Mouse (Mus musculus) ES-E14 (cell line): ENCODE results near the gene Mff. TPM values are rescaled to one million over a fixed set of nuclear protein-coding genes. Genes with fewer than 3 reads are reported as not detected.

Source experiments
- DNase-seq: peaks from one replicate; pipeline ENCODE4 v3.0.0-alpha.2; 2013; ENCODE audit warnings: low read depth, low spot score
- H3K27ac ChIP-seq: 2 replicates; pipeline ENCODE4 v1.5.1; 2012; ENCODE audit warnings: low read depth, mild to moderate bottlenecking, low read length, moderate library complexity, mixed read lengths; ENCODE audit not compliant: poor library complexity, insufficient read depth, severe bottlenecking
- H3K36me3 ChIP-seq: 2 replicates; pipeline ENCODE4 v1.6.1; 2012; ENCODE audit warnings: mild to moderate bottlenecking, low read length, moderate library complexity, mixed read lengths; ENCODE audit not compliant: control insufficient read depth, poor library complexity, insufficient read depth, severe bottlenecking
- H3K4me1 ChIP-seq, 2 experiments: fragments of 150-350 bp in 1 of 2; sonication (generic) in 1 of 2; 2 replicates each; pipeline ENCODE4 v1.6.1; 2012; ENCODE audit warnings: low read length in 2 of 2, mild to moderate bottlenecking in 1 of 2, mixed read lengths in 1 of 2; ENCODE audit not compliant: control insufficient read depth in 2 of 2, insufficient read depth in 2 of 2, poor library complexity in 1 of 2
- H3K4me3 ChIP-seq, 2 experiments: fragments of 150-350 bp in 1 of 2; sonication (generic) in 1 of 2; 2 replicates each; pipeline ENCODE4 v1.5.1; 2012; ENCODE audit warnings: low read length in 2 of 2, low read depth in 1 of 2, mild to moderate bottlenecking in 1 of 2, mixed read lengths in 1 of 2; ENCODE audit not compliant: insufficient read depth in 1 of 2, poor library complexity in 1 of 2, severe bottlenecking in 1 of 2
- H3K9ac ChIP-seq: 2 replicates; pipeline ENCODE4 v1.6.1; 2012; ENCODE audit warnings: low read depth, mild to moderate bottlenecking, low read length, mixed read lengths; ENCODE audit not compliant: poor library complexity, insufficient read depth, severe bottlenecking
- H3K9me3 ChIP-seq: fragments of 150-350 bp; sonication (generic); 2 replicates; pipeline ENCODE4 v1.6.1; 2012; ENCODE audit warnings: low read depth, mild to moderate bottlenecking, low read length; ENCODE audit not compliant: control insufficient read depth, insufficient read depth
- CHD2 ChIP-seq: IDR thresholded peaks from 2 replicates; pipeline ENCODE4 v1.6.1; 2014; ENCODE audit warnings: mild to moderate bottlenecking, low read depth, low read length, inconsistent platforms
- HCFC1 ChIP-seq: IDR thresholded peaks from 2 replicates; pipeline ENCODE4 v1.6.1; 2012; ENCODE audit warnings: low read length, inconsistent platforms, borderline replicate concordance; ENCODE audit not compliant: insufficient read depth
- MAFK ChIP-seq: IDR thresholded peaks from 2 replicates; pipeline ENCODE4 v1.6.1; 2014; ENCODE audit warnings: mild to moderate bottlenecking, low read depth, low read length, inconsistent platforms; ENCODE audit not compliant: insufficient read depth
- ZC3H11A ChIP-seq: IDR thresholded peaks from 2 replicates; pipeline ENCODE4 v1.6.1; 2012; ENCODE audit warnings: low read depth, mild to moderate bottlenecking, inconsistent platforms, low read length, borderline replicate concordance
- ZNF384 ChIP-seq: IDR thresholded peaks from 2 replicates; pipeline ENCODE4 v1.6.1; 2012; ENCODE audit warnings: low read depth, low read length, inconsistent platforms
- in situ Hi-C, 2 experiments: fragments of 600-800 bp; cut with MboI; formaldehyde crosslinking; loops; one replicate each; pipeline ENCODE4 v1.15.1; 2025; ENCODE audit warnings: low sequenced_read_pairs in 2 of 2, inconsistent platforms in 1 of 2; ENCODE audit not compliant: unreplicated experiment in 2 of 2
- total RNA-seq: library from RNA; depleted of rRNA; stranded (reverse); fragments of 300-350 nt; gene quantifications from 2 replicates; pipeline ENCODE4 v1.2.3, GENCODE M21; 2012

Gene Mff
- total RNA-seq, 1 experiment, result 70.4 TPM

- Histone ChIP-seq H3K9me3 (no peaks in the 10 kb centered on the region), H3K4me3 (no peak overlapping the region), H3K9ac (no peak overlapping the region), H3K4me1 (no peaks in the 10 kb centered on the region), H3K36me3 (no peaks in the 10 kb centered on the region), H3K27ac (no peak overlapping the region)
- in situ Hi-C loops, result no loop called here
- DNase-seq, result no peak
- TF ChIP-seq CHD2 (no peak), HCFC1 (no peak), ZC3H11A (no peak), ZNF384 (no peak), MAFK (no peak)
Measured at GRCm38 (mm10) chr1:82793986-82794385, 69.3 kb downstream of the Mff start.

- H3K9me3 ChIP-seq, result no peaks in the 10 kb centered on the region
- DNase-seq, result no peak
- TF ChIP-seq CHD2 (no peak), ZC3H11A (no peak), HCFC1 (no peak), MAFK (no peak)
- no peak overlapping the region for H3K9ac ChIP-seq
- H3K4me1 ChIP-seq, result no peaks in the 10 kb centered on the region
- in situ Hi-C loops, result no loop called here
- H3K4me3 ChIP-seq, result no peak overlapping the region
- no peak overlapping the region for H3K27ac ChIP-seq
- no peaks in the 10 kb centered on the region for H3K36me3 ChIP-seq
Measured at GRCm38 (mm10) chr1:82795211-82795610, 70.5 kb downstream of the Mff start.

- TF ChIP-seq ZC3H11A, result no peak
- no peak for TF ChIP-seq HCFC1
- Histone ChIP-seq H3K9me3 (no peaks in the 10 kb centered on the region), H3K4me3 (no peak overlapping the region), H3K27ac (no peak overlapping the region), H3K36me3 (no peaks in the 10 kb centered on the region), H3K9ac (no peak overlapping the region), H3K4me1 (no peaks in the 10 kb centered on the region)
- DNase-seq, result no peak
- in situ Hi-C loops, result no loop called here
Measured at GRCm38 (mm10) chr1:82795702-82796443, 71.2 kb downstream of the Mff start.

GRCm38 (mm10) chr1:82797088-82797487 lies 72.4 kb downstream of the Mff start:
- in situ Hi-C loops, result no loop called here
- Histone ChIP-seq H3K9me3 (no peaks in the 10 kb centered on the region), H3K9ac (no peak overlapping the region), H3K27ac (no peak overlapping the region), H3K36me3 (no peaks in the 10 kb centered on the region), H3K4me3 (no peak overlapping the region), H3K4me1 (no peaks in the 10 kb centered on the region)
- DNase-seq, result no peak
- 0 out of 2 replicates have a peak, but pooled peaks have one; percentile 40 for TF ChIP-seq MAFK
- TF ChIP-seq HCFC1, result no peak
- TF ChIP-seq ZC3H11A, result no peak

GRCm38 (mm10) chr1:82798304-82798703 lies 73.6 kb downstream of the Mff start:
- in situ Hi-C loops, result no loop called here
- DNase-seq, result no peak

More at GRCm38 (mm10) chr1:82798304-82798703, 73.6 kb downstream of the Mff start:
- no peaks in the 10 kb centered on the region for H3K9me3 ChIP-seq
- no peak overlapping the region for H3K4me3 ChIP-seq
- TF ChIP-seq ZNF384 (no peak), MAFK (no peak), HCFC1 (no peak), ZC3H11A (no peak), CHD2 (no peak)
- H3K27ac ChIP-seq, result no peak overlapping the region
- H3K36me3 ChIP-seq, result no peaks in the 10 kb centered on the region
- H3K9ac ChIP-seq, result no peak overlapping the region
- no peaks in the 10 kb centered on the region for H3K4me1 ChIP-seq
